Mouse (Mus musculus) left cerebral cortex, postnatal 36 days (tissue): ENCODE data around the gene Tpmt. TPM values are rescaled to one million over a fixed set of nuclear protein-coding genes. Genes with fewer than 3 reads are reported as not detected.

Experiments
- DNase-seq, 2 experiments: peaks; one replicate each; pipeline ENCODE4 v3.0.0; 2021 to 2022; ENCODE audit warnings: low spot score in 2 of 2, mixed read lengths in 1 of 2
- intact Hi-C: fragments of 180-260 bp; cut with DNase I; formaldehyde crosslinking; loops from one replicate; pipeline ENCODE4 v1.15.1; 2025
- total RNA-seq, 2 experiments: library from RNA; stranded (reverse); gene quantifications; 2 replicates each; pipeline ENCODE4 v1.2.3; 2021

Gene Tpmt
- total RNA-seq, 2 experiments from 2014 or later = 9.7 to 10.0 TPM

- intact Hi-C loops = no loop called here
- peak in 1 of 2 experiments; percentile 16 for DNase-seq
These were observed 512 bp downstream of the Tpmt start for GRCm38 (mm10) chr13:47043833-47044616.

- intact Hi-C loops = no loop called here
- peak; percentile 97 to 98 for DNase-seq
These were observed 1.4 kb downstream of the Tpmt start, which contains the start of gene Kdm1b for GRCm38 (mm10) chr13:47043030-47043680. Gene Kdm1b (plus strand): TSS chr13:47043499.

- no peak for DNase-seq
- intact Hi-C loops = no loop called here
These were observed 2.4 kb downstream of the Tpmt start for GRCm38 (mm10) chr13:47042024-47042633.

GRCm38 (mm10) chr13:47040061-47040460 is 4.5 kb downstream of the Tpmt start:
- intact Hi-C loops = no loop called here
- DNase-seq = no peak

GRCm38 (mm10) chr13:47037946-47038345 is 6.6 kb downstream of the Tpmt start:
- intact Hi-C loops = no loop called here
- DNase-seq = no peak

- intact Hi-C loops = no loop called here
- no peak for DNase-seq
These were observed 10.9 kb downstream of the Tpmt start for GRCm38 (mm10) chr13:47033602-47034001.

- DNase-seq = no peak
- intact Hi-C loops = no loop called here
These were observed 14.0 kb downstream of the Tpmt start for GRCm38 (mm10) chr13:47030376-47031107.

GRCm38 (mm10) chr13:47020798-47021197 is 23.7 kb downstream of the Tpmt start:
- no peak for DNase-seq
- intact Hi-C loops = no loop called here

GRCm38 (mm10) chr13:47019774-47020173 is 24.8 kb downstream of the Tpmt start:
- no peak for DNase-seq
- intact Hi-C loops = loop anchor here (10.0 kb wide), 1 partner anchor 295 kb away; the partner anchor contains the start of gene Nup153

GRCm38 (mm10) chr13:47017259-47017658 is 27.3 kb downstream of the Tpmt start:
- intact Hi-C loops = loop anchor here (10.0 kb wide), 1 partner anchor 292 kb away; the partner anchor contains the start of gene Nup153
- DNase-seq = peak; percentile 32 to 48

GRCm38 (mm10) chr13:47015195-47015501 is 29.4 kb downstream of the Tpmt start:
- intact Hi-C loops = loop anchor here (2.0 to 10.0 kb wide), 3 partner anchors 84 to 290 kb away; partner anchors contain the start of gene Nup153
- no peak for DNase-seq

GRCm38 (mm10) chr13:47014334-47015194 is 30.0 kb downstream of the Tpmt start, which contains the start of gene Nhlrc1:
Gene Nhlrc1 (minus strand): TSS chr13:47014850.
- DNase-seq = peak; percentile 84 to 85
- intact Hi-C loops = loop anchor here (2.0 to 10.0 kb wide), 3 partner anchors 84 to 290 kb away; partner anchors contain the start of gene Nup153

- DNase-seq = no peak
- intact Hi-C loops = loop anchor here (2.0 to 10.0 kb wide), 3 partner anchors 83 to 289 kb away; partner anchors contain the start of gene Nup153
These were observed 30.8 kb downstream of the Tpmt start for GRCm38 (mm10) chr13:47013740-47014139.

- DNase-seq = no peak
- intact Hi-C loops = no loop called here
These were observed 42.9 kb downstream of the Tpmt start for GRCm38 (mm10) chr13:47001590-47001989.

GRCm38 (mm10) chr13:46999498-46999897 is 45.0 kb downstream of the Tpmt start:
- intact Hi-C loops = no loop called here
- DNase-seq = no peak

GRCm38 (mm10) chr13:46997355-46997754 is 47.2 kb downstream of the Tpmt start:
- intact Hi-C loops = no loop called here

GRCm38 (mm10) chr13:46993274-46993551 is 51.3 kb downstream of the Tpmt start:
- intact Hi-C loops = no loop called here
- no peak for DNase-seq

More at GRCm38 (mm10) chr13:46997355-46997754, 47.2 kb downstream of the Tpmt start:
- no peak for DNase-seq

- intact Hi-C loops = no loop called here
- DNase-seq = no peak
These were observed 51.8 kb downstream of the Tpmt start for GRCm38 (mm10) chr13:46992516-46993273.
